In genomic region chr3:116991180-116991579, GRCm38 (mm10) we compare ENCODE assay signal across 34 mouse cellular contexts. TPM values are rescaled to one million over a fixed set of nuclear protein-coding genes. Genes with fewer than 3 reads are reported as not detected.
DNase-seq lines count a peak whose midpoint lies in the region; ATAC-seq and TF ChIP-seq lines count a peak whose summit lies in the region.
"Had no signal": no experiment of that assay in that cellular context is flagged by ENCODE, and none has a peak within 500 bp of the region (broad histone marks: within the 10 kb centered on the region; RNA-seq: fewer than 3 reads in every experiment).

No protein-coding gene starts in this region.

- DNase-seq in 416B (ENCODE audit: low read depth) = peak; percentile 59
- DNase-seq in urinary bladder, postnatal 14 days (ENCODE audit: low spot score) = no peak
- DNase-seq in left cerebral cortex, adult 8-10 months (ENCODE audit: low spot score in 2 of 2) = no peak
- DNase-seq: adrenal gland, adult 8-10 months; adrenal gland, postnatal 25 days; cerebellum, adult 11-12 months; cerebellum, adult 8-10 months; cerebellum, postnatal 10 days; cerebellum, postnatal 36 days; embryo, embryonic 11 days; gastrocnemius, postnatal 10 days; gastrocnemius, postnatal 36 days; heart, adult 11 months had no signal

- H3K79me2 ChIP-seq in C2C12 (ENCODE audit: control insufficient read depth, insufficient read depth) = no peaks in the 10 kb centered on the region

- no peak overlapping the region for H3K4me2 ChIP-seq in forebrain, embryonic 16.5 days (ENCODE audit: low read length)
- H3K4me2 ChIP-seq: embryonic facial prominence, embryonic 13.5 days; forebrain, embryonic 12.5 days; forebrain, embryonic 15.5 days; heart, embryonic 11.5 days; hindbrain, embryonic 13.5 days had no signal

- TF ChIP-seq CTCF in C2C12 (IDR thresholded peaks at IDR 0.05; ENCODE audit: control insufficient read depth, insufficient read depth, insufficient read length) = no peak

- peaks cover 3% of the 10 kb centered on the region; the same call in 1 of the 2 replicates for H3K4me1 ChIP-seq in forebrain, embryonic 16.5 days (replicated peaks; ENCODE audit: control insufficient read depth, insufficient read depth, low read length)
- H3K4me1 ChIP-seq: embryonic facial prominence, embryonic 10.5 days; embryonic facial prominence, embryonic 13.5 days; hindbrain, embryonic 13.5 days had no signal

- ATAC-seq in granulocyte monocyte progenitor cell, adult 5-6 weeks (replicated peaks; ENCODE audit: poor library complexity, severe bottlenecking) = 0 out of 2 replicates have a peak, but pooled peaks have one; percentile 17
- ATAC-seq in forebrain, embryonic 16.5 days = no peak
- ATAC-seq: forebrain, embryonic 15.5 days; hindbrain, embryonic 16.5 days had no signal

- H3K9me3 ChIP-seq in forebrain, embryonic 16.5 days (ENCODE audit: control insufficient read depth, low read length) = no peaks in the 10 kb centered on the region
- H3K9me3 ChIP-seq: embryonic facial prominence, embryonic 10.5 days; embryonic facial prominence, embryonic 13.5 days; forebrain, embryonic 12.5 days; forebrain, embryonic 15.5 days; G1E; hindbrain, embryonic 13.5 days had no signal

- no peaks in the 10 kb centered on the region for H3K36me3 ChIP-seq in C2C12 (ENCODE audit: control insufficient read depth, insufficient read depth)
- H3K36me3 ChIP-seq in forebrain, embryonic 16.5 days (ENCODE audit: control insufficient read depth, insufficient read depth) = no peaks in the 10 kb centered on the region
- H3K36me3 ChIP-seq: embryonic facial prominence, embryonic 10.5 days; embryonic facial prominence, embryonic 13.5 days; forebrain, embryonic 12.5 days; forebrain, embryonic 15.5 days; G1E; hindbrain, embryonic 13.5 days had no signal

- no peaks in the 10 kb centered on the region for H3K79me3 ChIP-seq in C2C12 (ENCODE audit: low read depth)

- H3ac ChIP-seq in C2C12 (ENCODE audit: control insufficient read depth, insufficient read length, low read depth) = no peak overlapping the region

- H3K9ac ChIP-seq in forebrain, embryonic 16.5 days (replicated peaks; ENCODE audit: low read depth, low read length) = no peak overlapping the region
- H3K9ac ChIP-seq: embryonic facial prominence, embryonic 13.5 days; forebrain, embryonic 12.5 days; forebrain, embryonic 15.5 days; hindbrain, embryonic 13.5 days had no signal

- H3K27ac ChIP-seq in forebrain, embryonic 16.5 days (ENCODE audit: low read length) = no peak overlapping the region
- H3K27ac ChIP-seq: embryonic facial prominence, embryonic 10.5 days; embryonic facial prominence, embryonic 13.5 days; forebrain, embryonic 12.5 days; forebrain, embryonic 15.5 days; hindbrain, embryonic 13.5 days had no signal

- no peaks in the 10 kb centered on the region for H3K27me3 ChIP-seq in C2C12 (ENCODE audit: control insufficient read depth, insufficient read depth, insufficient read length)
- H3K27me3 ChIP-seq in forebrain, embryonic 16.5 days (replicated peaks; ENCODE audit: control insufficient read depth, insufficient read depth, low read length) = no peaks in the 10 kb centered on the region
- H3K27me3 ChIP-seq: CH12.LX; embryonic facial prominence, embryonic 13.5 days; forebrain, embryonic 12.5 days; forebrain, embryonic 15.5 days; hindbrain, embryonic 13.5 days had no signal

- 90% methylated on average over 2 of the region's 2 CpGs for WGBS in forebrain, embryonic 16.5 days

- no peak overlapping the region for H3K4me3 ChIP-seq in C2C12 (ENCODE audit: insufficient read depth, poor library complexity, severe bottlenecking)
- no peak overlapping the region for H3K4me3 ChIP-seq in forebrain, embryonic 16.5 days (replicated peaks; ENCODE audit: low read length)
- H3K4me3 ChIP-seq: embryonic facial prominence, embryonic 10.5 days; embryonic facial prominence, embryonic 13.5 days; erythroblast, embryonic 14.5 days; forebrain, embryonic 12.5 days; forebrain, embryonic 15.5 days; hindbrain, embryonic 13.5 days had no signal

TF ChIP-seq in C2C12, 6 proteins besides CTCF, POLR2A, EP300 and RAD21:
- TF ChIP-seq CEBPB (IDR thresholded peaks at IDR 0.05; ENCODE audit: low read depth) (peak; percentile 69), MAX (IDR thresholded peaks at IDR 0.05) (no peak)
TF ChIP-seq in C2C12: peak in this region for 1.

RNA-seq across cellular contexts. Expression of gene Palmd, which starts 22.4 kb away (rescaled TPM):
- 0.04 TPM for polyA plus RNA-seq in C2C12 (2012; fragmentation: generic; extraction: Trizol)
- not detected in 2 replicates for total RNA-seq in granulocyte monocyte progenitor cell, adult 5-6 weeks (2014; fragmentation: Nextera tagmentation)
- not detected in 2 replicates for total RNA-seq in granulocyte monocyte progenitor cell, adult 5-6 weeks (2017)
- 10 to 100 TPM; 10.6 to 15.4 (median 13.0) TPM for total RNA-seq in left cerebral cortex, adult 8-10 months (2022)
- polyA plus RNA-seq in forebrain, embryonic 16.5 days (2015; fragmentation: Nextera tagmentation; extraction: Ambion mirVana) = 19.7 and 22.9 TPM in 2 replicates
- total RNA-seq: CH12.LX; hematopoietic stem cell, adult 5-6 weeks had no signal
- polyA plus RNA-seq: erythroblast, embryonic 14.5 days; G1E had no signal

RNA-seq across cellular contexts. Expression of gene 4930455H04Rik, which starts 23.1 kb away (rescaled TPM):
- polyA plus RNA-seq in C2C12 (2012; fragmentation: generic; extraction: Trizol) = not detected
- not detected in 2 replicates for total RNA-seq in granulocyte monocyte progenitor cell, adult 5-6 weeks (2014; fragmentation: Nextera tagmentation)
- total RNA-seq in granulocyte monocyte progenitor cell, adult 5-6 weeks (2017) = not detected in 2 replicates
- total RNA-seq in left cerebral cortex, adult 8-10 months (2022) = not detected
- not detected in 2 replicates for polyA plus RNA-seq in forebrain, embryonic 16.5 days (2015; fragmentation: Nextera tagmentation; extraction: Ambion mirVana)
- total RNA-seq: adrenal gland, adult 8-10 months; adrenal gland, postnatal 25 days; CH12.LX; G1E; gastrocnemius, adult 18-20 months; heart, adult 8-10 months; heart, postnatal 25 days; hematopoietic stem cell, adult 5-6 weeks had no signal
- polyA plus RNA-seq: brain, embryonic 14.5 days; cortical plate, adult 2 months; embryonic facial prominence, embryonic 10.5 days; embryonic facial prominence, embryonic 13.5 days; erythroblast, embryonic 14.5 days; forebrain, embryonic 12.5 days; forebrain, embryonic 15.5 days; G1E; heart, embryonic 11.5 days; heart, embryonic 14.5 days; heart, postnatal 0 days; hindbrain, embryonic 13.5 days; hindbrain, embryonic 16.5 days had no signal

Comparison
In these comparisons a context has a peak if more than half of its experiments do, and no peak if none do; other contexts are left out.
1. RNA of gene Palmd, which starts 22.4 kb away (total RNA-seq): 10.6 to 15.4 TPM in left cerebral cortex, adult 8-10 months; not detected in granulocyte monocyte progenitor cell, adult 5-6 weeks; every median in the first group is over 10 times any median in the second.